Mouse (Mus musculus) MEL (cell line): Measurements from ENCODE around the gene Abhd8. TPM values are rescaled to one million over a fixed set of nuclear protein-coding genes. Genes with fewer than 3 reads are reported as not detected.

Source experiments
- DNase-seq: peaks from one replicate; pipeline ENCODE4 v3.0.0; 2011; ENCODE audit warnings: low read depth, low spot score
- H3K27ac ChIP-seq: 2 replicates; pipeline ENCODE4 v1.5.1; 2012; ENCODE audit warnings: low read depth, mild to moderate bottlenecking, control low read depth, low read length, moderate library complexity; ENCODE audit not compliant: control insufficient read depth
- H3K27me3 ChIP-seq, 2 experiments: fragments of 150-350 bp in 1 of 2; sonication (generic) in 1 of 2; 2 replicates each; pipeline ENCODE4 v1.6.1; 2012; ENCODE audit warnings: low read length in 2 of 2, mild to moderate bottlenecking in 2 of 2, improper control_type of control experiment in 1 of 2, moderate library complexity in 1 of 2; ENCODE audit not compliant: insufficient read depth in 2 of 2, control insufficient read depth in 1 of 2
- H3K36me3 ChIP-seq, 2 experiments: 2 replicates each; pipeline ENCODE4 v1.6.1; 2012 to 2014; ENCODE audit warnings: low read length in 2 of 2, improper control_type of control experiment in 1 of 2, inconsistent platforms in 1 of 2, mild to moderate bottlenecking in 1 of 2; ENCODE audit not compliant: insufficient read depth in 2 of 2, control insufficient read depth in 1 of 2
- H3K4me1 ChIP-seq, 2 experiments: fragments of 150-350 bp in 1 of 2; sonication (generic) in 1 of 2; 2 replicates each; pipeline ENCODE4 v1.6.1; 2012; ENCODE audit warnings: low read length in 2 of 2, improper control_type of control experiment in 1 of 2, mild to moderate bottlenecking in 1 of 2; ENCODE audit not compliant: insufficient read depth in 2 of 2, control insufficient read depth in 1 of 2
- H3K4me3 ChIP-seq, 2 experiments: fragments of 150-350 bp in 1 of 2; sonication (generic) in 1 of 2; 2 replicates each; pipeline ENCODE4 v1.5.1; 2012; ENCODE audit warnings: low read depth in 2 of 2, low read length in 2 of 2, mild to moderate bottlenecking in 2 of 2, moderate library complexity in 2 of 2, control low read depth in 1 of 2, improper control_type of control experiment in 1 of 2; ENCODE audit not compliant: control insufficient read depth in 1 of 2, insufficient read depth in 1 of 2
- H3K79me2 ChIP-seq: 2 replicates; pipeline ENCODE4 v1.6.1; 2012; ENCODE audit warnings: mild to moderate bottlenecking, low read length, moderate library complexity; ENCODE audit not compliant: control insufficient read depth, poor library complexity, insufficient read depth
- H3K9ac ChIP-seq: 2 replicates; pipeline ENCODE4 v1.6.1; 2012; ENCODE audit warnings: low read depth, mild to moderate bottlenecking, control low read depth, low read length, moderate library complexity; ENCODE audit not compliant: control insufficient read depth, poor library complexity, severe bottlenecking
- H3K9me3 ChIP-seq: fragments of 150-350 bp; sonication (generic); replicated peaks from 2 replicates; pipeline ENCODE4 v1.6.1; 2012; ENCODE audit warnings: mild to moderate bottlenecking, low read length, improper control_type of control experiment, moderate library complexity; ENCODE audit not compliant: insufficient read depth
- CHD1 ChIP-seq: IDR thresholded peaks from 2 replicates; pipeline ENCODE4 v1.6.1; 2012; ENCODE audit warnings: low read depth, mild to moderate bottlenecking, inconsistent platforms, low read length, improper control_type of control experiment
- CHD2 ChIP-seq: IDR thresholded peaks from 2 replicates; pipeline ENCODE4 v1.6.1; 2011; ENCODE audit warnings: low read length, improper control_type of control experiment
- E2F4 ChIP-seq: IDR thresholded peaks from 2 replicates; pipeline ENCODE4 v1.6.1; 2011; ENCODE audit warnings: low read depth, low read length, improper control_type of control experiment, borderline replicate concordance
- ELF1 ChIP-seq: IDR thresholded peaks from 2 replicates; pipeline ENCODE4 v1.6.1; 2014; ENCODE audit warnings: low read depth, mild to moderate bottlenecking, inconsistent platforms, low read length, improper control_type of control experiment, moderate library complexity
- ETS1 ChIP-seq: IDR thresholded peaks from 2 replicates; pipeline ENCODE4 v1.6.1; 2012; ENCODE audit warnings: low read depth, mild to moderate bottlenecking, inconsistent platforms, low read length, improper control_type of control experiment, moderate library complexity
- GABPA ChIP-seq: IDR thresholded peaks from 2 replicates; pipeline ENCODE4 v1.6.1; 2012; ENCODE audit warnings: low read depth, mild to moderate bottlenecking, inconsistent platforms, low read length, improper control_type of control experiment, moderate library complexity
- GATA1 ChIP-seq: IDR thresholded peaks from 2 replicates; pipeline ENCODE4 v1.6.1; 2011; ENCODE audit warnings: low read depth, low read length, improper control_type of control experiment
- HCFC1 ChIP-seq: IDR thresholded peaks from 2 replicates; pipeline ENCODE4 v1.6.1; 2012; ENCODE audit warnings: low read depth, mild to moderate bottlenecking, inconsistent platforms, low read length, improper control_type of control experiment, moderate library complexity
- KAT2A ChIP-seq: conservative IDR thresholded peaks from 2 replicates; pipeline ENCODE4 v1.6.1; 2012; ENCODE audit warnings: low read depth, low read length, improper control_type of control experiment, inconsistent platforms
- MAZ ChIP-seq: IDR thresholded peaks from 2 replicates; pipeline ENCODE4 v1.6.1; 2012; ENCODE audit warnings: low read depth, mild to moderate bottlenecking, inconsistent platforms, low read length, improper control_type of control experiment
- MEF2A ChIP-seq: IDR thresholded peaks from 2 replicates; pipeline ENCODE4 v1.6.1; 2014; ENCODE audit warnings: low read depth, mild to moderate bottlenecking, inconsistent platforms, low read length, improper control_type of control experiment; ENCODE audit not compliant: poor library complexity, insufficient replicate concordance, severe bottlenecking; ENCODE audit errors: extremely low read depth
- MXI1 ChIP-seq: IDR thresholded peaks from 2 replicates; pipeline ENCODE4 v1.6.1; 2011; ENCODE audit warnings: mild to moderate bottlenecking, low read depth, low read length, improper control_type of control experiment
- MYB ChIP-seq: IDR thresholded peaks from 2 replicates; pipeline ENCODE4 v1.6.1; 2011; ENCODE audit warnings: mild to moderate bottlenecking, low read depth, low read length, improper control_type of control experiment
- MYC ChIP-seq: IDR thresholded peaks from 2 replicates; pipeline ENCODE4 v1.6.1; 2011; ENCODE audit warnings: low read depth, mild to moderate bottlenecking, low read length, improper control_type of control experiment, moderate library complexity
- POLR2A ChIP-seq, 2 experiments: IDR thresholded peaks; 2 replicates each; pipeline ENCODE4 v1.6.1; 2011 to 2012; ENCODE audit warnings: low read length in 2 of 2, mild to moderate bottlenecking in 2 of 2, control low read depth in 1 of 2, improper control_type of control experiment in 1 of 2, low read depth in 1 of 2, moderate library complexity in 1 of 2; ENCODE audit not compliant: control insufficient read depth in 1 of 2, insufficient read depth in 1 of 2, poor library complexity in 1 of 2
- POLR2AphosphoS5 ChIP-seq: IDR thresholded peaks from 2 replicates; pipeline ENCODE4 v1.6.1; 2012; ENCODE audit warnings: low read depth, borderline replicate concordance, mild to moderate bottlenecking, inconsistent platforms, low read length, moderate library complexity, mixed read lengths
- SIN3A ChIP-seq: IDR thresholded peaks from 2 replicates; pipeline ENCODE4 v1.6.1; 2012; ENCODE audit warnings: low read length, improper control_type of control experiment, inconsistent platforms
- SMC3 ChIP-seq: IDR thresholded peaks from 2 replicates; pipeline ENCODE4 v1.6.1; 2011; ENCODE audit warnings: low read depth, low read length, improper control_type of control experiment
- TAL1 ChIP-seq: IDR thresholded peaks from 2 replicates; pipeline ENCODE4 v1.6.1; 2012; ENCODE audit warnings: mild to moderate bottlenecking, inconsistent platforms, low read length, moderate library complexity, mixed read lengths
- TBP ChIP-seq: IDR thresholded peaks from 2 replicates; pipeline ENCODE4 v1.8.0; 2011; ENCODE audit warnings: low read depth, low read length, improper control_type of control experiment
- TCF12 ChIP-seq: IDR thresholded peaks from 2 replicates; pipeline ENCODE4 v1.6.1; 2014; ENCODE audit warnings: low read depth, mild to moderate bottlenecking, inconsistent platforms, low read length, improper control_type of control experiment, moderate library complexity
- UBTF ChIP-seq: IDR thresholded peaks from 2 replicates; pipeline ENCODE4 v1.6.1; 2012; ENCODE audit warnings: low read depth, mild to moderate bottlenecking, inconsistent platforms, low read length, improper control_type of control experiment, moderate library complexity, borderline replicate concordance; ENCODE audit not compliant: insufficient read depth
- USF1 ChIP-seq: IDR thresholded peaks from 2 replicates; pipeline ENCODE4 v1.6.1; 2014; ENCODE audit warnings: low read depth, mild to moderate bottlenecking, inconsistent platforms, low read length, improper control_type of control experiment, moderate library complexity
- ZC3H11A ChIP-seq: IDR thresholded peaks from 2 replicates; pipeline ENCODE4 v1.6.1; 2012; ENCODE audit warnings: low read depth, mild to moderate bottlenecking, inconsistent platforms, low read length, improper control_type of control experiment
- ZKSCAN1 ChIP-seq: IDR thresholded peaks from 2 replicates; pipeline ENCODE4 v1.6.1; 2012; ENCODE audit warnings: low read depth, mild to moderate bottlenecking, inconsistent platforms, low read length, improper control_type of control experiment, moderate library complexity
- ZMIZ1 ChIP-seq: IDR thresholded peaks from 2 replicates; pipeline ENCODE4 v1.6.1; 2012; ENCODE audit warnings: low read depth, mild to moderate bottlenecking, inconsistent platforms, low read length, improper control_type of control experiment, moderate library complexity
- ZNF384 ChIP-seq: IDR thresholded peaks from 2 replicates; pipeline ENCODE4 v1.6.1; 2012; ENCODE audit warnings: low read depth, mild to moderate bottlenecking, inconsistent platforms, low read length, improper control_type of control experiment
- polyA plus RNA-seq, 2 experiments: library from polyadenylated mRNA; stranded (reverse) in 1 of 2; unstranded in 1 of 2; fragments of >175 nt in 1 of 2; fragments of >200 nt in 1 of 2; gene quantifications; 2 replicates each; pipeline versions ENCODE4 v1.2.1 to v1.2.4; 2012; ENCODE audit warnings: low replicate concordance in 2 of 2, low read depth in 1 of 2; ENCODE audit not compliant: insufficient read length in 2 of 2, insufficient read depth in 1 of 2, missing spikeins in 1 of 2
- total RNA-seq: library from RNA; depleted of rRNA; stranded (reverse); fragments of 300-350 nt; gene quantifications from 2 replicates; pipeline ENCODE4 v1.2.3, GENCODE M21; 2012

Gene Abhd8
- total and polyA plus RNA-seq, 3 experiments = 28.5 to 39.2 TPM; not detected in 1

GRCm38 (mm10) chr8:71505979-71506378, 42.5 kb upstream of the Abhd8 start:
- H3K27ac ChIP-seq = no peak overlapping the region
- H3K9ac ChIP-seq = no peak overlapping the region
- H3K36me3 ChIP-seq = no peaks in the 10 kb centered on the region
- H3K79me2 ChIP-seq = peaks cover under 1% of the 10 kb centered on the region; the same call in 1 of the 2 replicates
- H3K4me3 ChIP-seq = no peak overlapping the region
- TF ChIP-seq UBTF (no peak), POLR2A (IDR thresholded peaks at IDR 0.05; ENCODE audit: control insufficient read depth in 1 of 2, insufficient read depth in 1 of 2, low read depth in 1 of 2, low read length in 2 of 2, poor library complexity in 1 of 2) (no peak), SMC3 (no peak), TCF12 (no peak), ELF1 (no peak), KAT2A (no peak), GABPA (no peak), POLR2AphosphoS5 (no peak), ETS1 (no peak), ZC3H11A (no peak), MXI1 (no peak), MYB (no peak), USF1 (no peak), E2F4 (no peak), HCFC1 (no peak), SIN3A (no peak), ZKSCAN1 (no peak), MAZ (no peak), TAL1 (no peak)
- no peaks in the 10 kb centered on the region for H3K9me3 ChIP-seq
- H3K4me1 ChIP-seq = peaks cover 0 to 3% of the 10 kb centered on the region in 2 experiments; a peak in 2 of 4 replicates
- no peaks in the 10 kb centered on the region for H3K27me3 ChIP-seq
- DNase-seq = no peak

GRCm38 (mm10) chr8:71505326-71505725, 41.9 kb upstream of the Abhd8 start:
- no peak for TF ChIP-seq MXI1
- no peak for TF ChIP-seq KAT2A
- TF ChIP-seq ETS1 = no peak
- TF ChIP-seq TAL1 = no peak
- TF ChIP-seq GATA1 = no peak
- TF ChIP-seq CHD2 = no peak
- no peak for TF ChIP-seq SIN3A
- TF ChIP-seq POLR2AphosphoS5 = no peak
- TF ChIP-seq TBP = no peak
- no peak for TF ChIP-seq MYC
- no peak for TF ChIP-seq USF1
- TF ChIP-seq ZMIZ1 = no peak
- no peak for TF ChIP-seq E2F4
- no peak for TF ChIP-seq GABPA
- no peak for TF ChIP-seq ZNF384
- no peak for TF ChIP-seq MEF2A
- no peak for TF ChIP-seq UBTF
- no peak for TF ChIP-seq CHD1
- no peak for TF ChIP-seq SMC3
- TF ChIP-seq, all 39 proteins: peak for 0
- DNase-seq = no peak
- Histone ChIP-seq H3K4me1 (no peaks in the 10 kb centered on the region), H3K9ac (no peak overlapping the region), H3K36me3 (no peaks in the 10 kb centered on the region), H3K27ac (no peak overlapping the region), H3K9me3 (no peaks in the 10 kb centered on the region), H3K79me2 (no peaks in the 10 kb centered on the region), H3K27me3 (no peaks in the 10 kb centered on the region), H3K4me3 (no peak overlapping the region)
